Mouse (Mus musculus) lung, adult 2 months (tissue): Measurements from ENCODE around the gene Brinp2.

Experiments
- CTCF ChIP-seq: fragments of 200-500 bp; IDR thresholded peaks from 2 replicates; pipeline ENCODE4 v1.5.1; 2011; ENCODE audit warnings: mild to moderate bottlenecking, low read length, control low read depth; ENCODE audit not compliant: insufficient read depth
- POLR2A ChIP-seq: fragments of 200-500 bp; IDR thresholded peaks from 2 replicates; pipeline ENCODE4 v1.6.1; 2011; ENCODE audit warnings: low read depth, mild to moderate bottlenecking, control low read depth, low read length, borderline replicate concordance; ENCODE audit errors: extremely low read depth

DNA sequence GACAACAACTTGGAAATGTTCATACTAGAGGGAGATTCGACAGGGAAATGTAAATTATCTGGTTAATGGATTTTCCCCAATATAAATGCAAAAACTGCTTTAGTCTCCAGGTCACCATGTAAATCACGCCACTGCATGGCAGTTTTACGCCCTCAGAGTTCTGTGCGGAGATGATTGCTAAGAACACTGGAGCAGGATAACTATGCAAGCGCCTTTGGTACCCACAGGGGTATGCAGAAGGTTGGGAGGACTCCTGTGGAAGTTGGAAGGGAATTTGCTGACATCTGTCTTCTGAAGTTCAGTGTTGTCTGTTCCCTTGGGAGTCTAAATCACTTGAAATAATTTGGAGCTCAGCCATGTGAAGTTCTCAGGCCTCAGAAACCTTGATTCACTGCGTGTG lies 26.2 kb upstream of the Brinp2 start:
- TF ChIP-seq CTCF (no peak), POLR2A (no peak)
